Mouse (Mus musculus) erythroblast, adult 5-6 weeks (primary cell): ENCODE results near the gene Pla2g10. TPM values are rescaled to one million over a fixed set of nuclear protein-coding genes. Genes with fewer than 3 reads are reported as not detected.
"Not testable (repeated sequence)": the region's sequence is repeated elsewhere in the genome, so short reads cannot be mapped to it uniquely, and the experiment has no call there.

Source experiments
- ATAC-seq: replicated peaks from 2 replicates; pipeline ENCODE4 v1.8.0; 2016; ENCODE audit warnings: moderate number of reproducible peaks, mild to moderate bottlenecking, moderate TSS enrichment, inconsistent platforms; ENCODE audit not compliant: poor library complexity, low FRiP score, severe bottlenecking
- total RNA-seq, 2 experiments: library from RNA; stranded (forward) in 1 of 2; stranded (reverse) in 1 of 2; fragments of 150-400 nt in 1 of 2; fragments of 200-764, 138-1000 nt in 1 of 2; gene quantifications; 2 replicates each; pipeline versions ENCODE4 v1.2.3 to v1.2.4; 2015 to 2017; ENCODE audit warnings: low replicate concordance in 2 of 2

Gene Pla2g10
- total RNA-seq (2015; ENCODE audit: low replicate concordance) (not detected in 2 replicates), total RNA-seq (2017; ENCODE audit: low replicate concordance) (not detected in 2 replicates)

DNA sequence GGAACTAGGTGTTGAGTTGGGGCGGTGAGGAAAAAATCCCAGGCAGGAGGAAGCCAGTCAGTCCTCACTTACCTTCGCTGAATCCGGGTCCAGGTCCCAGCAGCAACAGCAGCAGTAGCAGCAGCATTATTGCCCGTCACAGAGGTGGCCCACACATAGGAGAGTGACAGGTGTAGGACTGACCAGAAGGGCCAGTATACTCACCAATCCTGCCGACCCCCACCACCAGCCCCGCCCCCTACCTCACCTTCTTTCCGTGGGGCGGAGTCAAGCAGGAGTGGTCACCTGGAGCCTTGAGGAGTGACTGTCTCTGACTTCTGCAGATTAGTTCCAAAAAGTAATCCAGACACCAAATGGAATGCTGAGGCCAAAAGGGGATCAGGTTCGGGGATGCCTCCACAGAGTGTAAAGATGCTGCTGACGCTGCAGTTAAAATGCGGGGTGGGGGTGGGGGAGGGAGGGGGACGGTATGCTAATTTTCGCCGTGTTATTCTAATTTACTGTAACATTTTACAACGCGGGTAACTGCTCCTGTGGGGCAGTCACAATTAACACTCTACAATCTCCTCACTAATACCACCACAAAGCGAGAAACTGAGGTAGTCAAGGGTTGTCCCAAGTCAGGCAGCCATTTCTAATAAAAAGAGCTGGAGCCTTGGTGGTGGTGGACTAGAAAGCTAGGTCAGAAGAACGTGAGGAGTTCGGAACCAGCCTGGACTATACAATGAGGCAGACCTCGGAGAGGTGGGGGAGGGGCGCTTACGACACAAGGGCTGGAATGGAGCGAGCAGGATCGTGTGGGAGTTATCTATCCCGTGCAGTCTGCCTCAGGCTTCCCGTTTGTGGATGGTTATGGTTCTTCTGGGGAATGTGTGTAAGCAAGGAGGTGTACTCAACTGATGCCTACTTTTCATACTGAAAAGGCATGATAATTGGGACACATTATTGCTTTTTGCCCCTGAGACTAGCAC, at the start of gene Pla2g10:
Pla2g10 (minus strand) TSS at position 699 of the 971 bp plus-strand sequence.
- no peak for ATAC-seq

DNA sequence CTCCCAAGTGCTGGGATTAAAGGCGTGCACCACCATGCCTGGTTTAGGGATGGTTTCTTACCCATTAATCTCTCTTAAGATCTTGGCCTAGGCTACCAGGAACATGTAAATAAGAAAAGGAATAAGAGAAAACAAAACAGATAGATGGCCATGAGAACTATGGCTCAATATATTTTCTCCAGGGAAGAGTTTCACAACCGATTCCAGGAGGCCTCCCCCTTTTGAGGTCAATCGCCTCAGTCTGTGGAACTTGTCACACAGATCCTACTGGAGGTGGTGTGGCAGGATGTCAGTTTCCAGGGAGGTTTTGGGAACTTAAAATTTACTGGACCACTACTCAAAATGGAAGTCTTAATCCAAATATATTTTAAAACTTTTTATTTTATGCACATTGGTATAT, 43.9 kb upstream of the Pla2g10 start:
- ATAC-seq: not testable (repeated sequence)

DNA sequence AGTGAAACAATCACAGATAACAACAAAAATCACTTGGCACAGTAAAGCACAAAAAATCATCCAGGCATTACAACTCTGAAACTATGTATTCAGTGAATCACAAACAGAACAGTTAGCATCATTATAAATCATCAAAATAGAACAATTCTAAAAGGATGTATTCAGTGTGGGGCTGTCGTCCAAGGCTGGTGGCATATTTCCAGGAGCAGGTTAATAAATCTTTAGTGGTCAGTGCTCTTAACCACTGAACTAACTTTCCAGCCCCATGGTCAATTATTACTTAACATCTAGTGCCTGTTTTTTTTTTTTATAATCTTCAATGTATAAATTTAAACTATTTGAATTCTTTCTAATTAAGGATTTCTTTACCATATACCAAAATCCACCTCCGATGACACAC, 43.2 kb upstream of the Pla2g10 start:
- not testable (repeated sequence) for ATAC-seq

DNA sequence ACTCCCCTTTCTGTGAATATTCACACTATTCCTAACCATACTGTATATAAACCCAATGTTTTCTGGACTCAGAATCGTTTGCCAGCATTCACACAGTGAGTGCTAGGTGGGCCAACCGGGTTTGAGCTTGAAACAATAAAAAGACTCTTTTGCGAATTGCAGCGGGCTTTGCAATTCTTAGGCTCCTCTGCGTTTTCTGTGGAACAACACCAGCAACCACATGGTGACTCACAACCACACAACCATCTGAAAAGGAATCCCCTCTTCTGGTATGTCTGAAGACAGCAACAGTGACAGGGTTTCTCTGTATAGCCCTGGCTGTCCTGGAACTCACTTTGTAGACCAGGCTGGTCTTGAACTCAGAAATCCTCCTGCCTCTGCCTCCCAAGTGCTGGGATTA, 41.3 kb upstream of the Pla2g10 start:
- ATAC-seq: not testable (repeated sequence)

DNA sequence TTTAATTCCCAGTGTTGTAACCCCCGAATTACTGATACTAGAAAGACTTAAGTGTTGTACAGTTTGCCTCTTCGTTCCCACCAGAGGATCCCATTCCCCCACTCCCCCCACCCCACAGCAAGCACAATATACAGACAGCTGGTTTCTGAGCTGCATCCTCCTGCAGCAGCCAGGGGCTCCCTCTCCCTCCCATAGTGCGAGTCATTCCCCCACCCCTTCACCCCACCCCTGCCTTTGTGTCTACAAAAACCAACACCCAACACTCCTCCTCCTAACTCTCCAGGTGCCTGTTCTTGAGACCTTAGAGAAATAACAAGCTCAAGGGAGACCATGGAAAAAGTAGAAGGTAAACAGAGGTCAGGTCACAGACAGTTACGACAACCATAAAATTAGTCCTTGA, 40.8 kb upstream of the Pla2g10 start:
- not testable (repeated sequence) for ATAC-seq

DNA sequence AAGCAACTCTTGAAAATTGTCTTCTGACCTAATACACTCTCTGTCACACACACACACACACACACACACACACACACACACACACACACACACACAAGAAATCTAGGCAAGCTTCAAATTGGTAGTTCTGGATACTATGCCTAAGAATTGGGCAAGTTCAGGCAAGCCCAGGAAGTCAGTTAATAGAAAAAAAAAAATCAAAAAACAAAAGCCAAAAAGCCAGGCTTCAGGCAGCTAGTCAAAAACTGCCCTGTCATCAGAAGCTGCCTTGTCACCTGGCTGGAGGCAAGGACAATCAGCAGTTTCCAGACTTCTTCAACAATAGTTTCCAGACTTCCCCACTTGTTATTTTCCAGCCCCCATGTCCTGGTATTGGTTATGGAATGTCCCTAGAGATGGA, 35.6 kb upstream of the Pla2g10 start:
- ATAC-seq: no peak

DNA sequence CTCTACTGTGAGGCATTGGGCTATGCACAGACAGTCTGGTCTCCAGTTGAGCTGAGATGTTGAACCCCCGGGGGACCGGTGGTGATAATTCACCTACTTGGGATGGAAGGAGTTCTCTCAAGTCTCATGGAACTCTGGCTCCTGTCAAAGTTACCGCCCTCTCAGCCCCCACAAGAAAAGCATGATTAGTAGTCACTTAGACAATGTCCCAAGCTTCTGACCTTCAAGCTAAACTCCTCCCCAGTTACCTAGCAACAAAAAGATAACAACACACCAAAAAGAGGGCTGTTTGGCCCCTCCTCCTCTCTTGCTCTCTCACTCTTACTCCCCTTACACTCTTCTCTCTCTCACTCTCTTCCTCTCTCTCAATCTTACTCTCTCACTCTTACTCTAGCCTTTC, 33.7 kb upstream of the Pla2g10 start:
- ATAC-seq: no peak

DNA sequence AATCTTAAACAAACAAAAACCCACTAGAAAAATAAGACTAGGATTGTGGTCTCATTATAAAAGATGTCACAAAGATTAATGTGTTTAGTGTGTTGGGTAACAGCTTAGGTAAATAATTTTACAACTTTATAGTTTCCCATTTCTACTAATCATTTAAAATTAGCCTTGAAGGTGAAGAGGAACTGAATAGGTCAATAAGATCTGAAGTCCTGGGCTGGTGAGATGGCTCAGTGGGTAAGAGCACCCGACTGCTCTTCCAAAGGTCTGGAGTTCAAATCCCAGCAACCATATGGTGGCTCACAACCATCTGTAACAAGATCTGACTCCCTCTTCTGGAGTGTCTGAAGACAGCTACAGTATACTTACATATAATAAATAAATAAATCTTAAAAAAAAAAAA, 32.0 kb upstream of the Pla2g10 start:
- ATAC-seq: not testable (repeated sequence)

DNA sequence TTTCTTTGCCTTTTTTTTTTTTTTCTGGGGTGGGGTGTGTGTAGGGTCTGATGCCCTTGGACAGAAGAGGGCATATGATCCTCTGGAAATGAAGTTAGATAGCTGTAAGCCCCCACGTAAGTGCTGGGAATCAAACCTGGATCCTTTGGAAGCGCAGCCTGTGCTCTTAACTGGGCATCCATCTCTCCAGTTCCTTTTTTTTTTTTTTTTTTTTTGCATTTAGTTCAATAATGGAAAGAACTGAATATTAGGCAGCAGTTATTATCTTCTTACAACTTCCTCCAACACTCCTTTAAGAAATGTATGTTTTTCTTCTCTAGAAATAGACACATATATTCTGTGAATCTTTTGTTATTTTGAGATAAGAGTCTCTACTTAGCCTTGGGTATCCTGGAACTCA, 27.0 kb upstream of the Pla2g10 start:
- no peak for ATAC-seq

DNA sequence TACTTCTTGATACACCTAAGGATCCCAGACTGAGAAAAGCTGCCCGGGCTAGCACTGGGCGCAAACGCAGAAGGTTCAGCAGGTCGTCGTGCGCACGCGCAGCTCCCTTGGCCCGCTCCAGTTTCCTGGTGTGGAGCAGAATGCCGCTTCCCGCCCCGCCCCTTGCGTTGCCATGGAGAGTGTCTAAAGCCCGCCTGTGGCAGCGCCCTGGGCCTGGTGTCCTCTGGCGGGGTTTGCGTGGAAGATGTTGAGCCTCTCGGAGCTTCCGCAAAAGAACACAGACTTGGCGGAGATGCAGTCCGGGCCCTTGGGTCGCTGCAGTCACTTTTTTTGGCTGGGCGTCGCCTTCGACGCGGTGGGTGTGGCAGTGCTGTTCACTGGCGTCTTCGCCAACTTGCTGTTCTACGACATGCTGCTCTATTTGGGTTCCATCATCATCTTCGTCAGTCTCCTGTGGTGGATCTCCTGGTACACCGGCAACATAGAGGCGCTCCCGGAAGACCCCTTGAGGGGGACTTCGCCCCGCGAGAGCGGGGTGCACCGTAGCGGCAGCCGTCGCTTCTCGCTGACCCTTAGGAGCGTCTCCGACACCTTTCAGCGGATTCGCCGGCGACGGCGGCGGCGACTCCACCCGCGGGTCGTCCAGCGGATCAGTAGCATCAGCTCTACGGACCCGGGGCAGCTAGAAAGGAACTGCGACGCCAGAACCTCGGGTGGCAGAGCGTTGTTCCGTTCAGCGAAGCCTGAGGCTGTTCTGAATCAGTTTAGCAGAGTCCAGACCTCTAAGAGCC, 23.8 kb upstream of the Pla2g10 start:
- peak; percentile 95 for ATAC-seq

DNA sequence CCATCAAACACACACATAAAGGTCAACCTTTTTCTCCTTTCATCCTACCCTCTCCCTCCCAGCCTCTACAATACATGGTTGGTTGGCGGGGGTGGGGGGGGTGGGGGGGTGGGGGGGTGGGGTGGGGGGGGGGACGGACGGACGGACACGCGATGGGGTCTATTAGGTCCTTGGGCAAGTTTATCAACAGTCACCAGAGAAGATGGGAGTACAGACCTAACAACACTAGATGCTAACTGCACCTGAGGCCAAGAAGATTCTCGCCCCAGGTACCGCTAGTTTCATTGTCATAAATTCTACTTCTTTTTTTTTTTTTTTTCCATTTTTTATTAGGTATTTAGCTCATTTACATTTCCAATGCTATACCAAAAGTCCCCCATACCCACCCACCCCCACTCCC, 23.2 kb upstream of the Pla2g10 start:
- ATAC-seq: no peak

DNA sequence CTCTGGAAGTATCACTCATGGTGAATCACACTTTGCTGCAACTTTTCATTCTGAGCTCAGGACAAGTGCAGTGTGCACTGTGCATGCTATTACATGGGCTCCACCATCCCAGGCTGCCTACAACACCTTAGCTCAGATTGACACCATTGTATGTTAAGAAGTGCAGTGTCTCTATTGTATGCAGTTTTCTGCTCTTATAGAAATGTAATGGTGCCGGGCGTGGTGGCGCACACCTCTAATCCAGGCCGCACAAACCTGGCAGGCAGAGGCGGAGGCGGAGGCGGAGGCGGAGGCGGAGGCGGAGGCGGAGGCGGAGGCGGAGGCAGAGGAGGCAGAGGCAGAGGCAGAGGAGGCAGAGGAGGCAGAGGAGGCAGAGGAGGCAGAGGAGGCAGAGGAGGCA, 19.8 kb upstream of the Pla2g10 start:
- no peak for ATAC-seq

DNA sequence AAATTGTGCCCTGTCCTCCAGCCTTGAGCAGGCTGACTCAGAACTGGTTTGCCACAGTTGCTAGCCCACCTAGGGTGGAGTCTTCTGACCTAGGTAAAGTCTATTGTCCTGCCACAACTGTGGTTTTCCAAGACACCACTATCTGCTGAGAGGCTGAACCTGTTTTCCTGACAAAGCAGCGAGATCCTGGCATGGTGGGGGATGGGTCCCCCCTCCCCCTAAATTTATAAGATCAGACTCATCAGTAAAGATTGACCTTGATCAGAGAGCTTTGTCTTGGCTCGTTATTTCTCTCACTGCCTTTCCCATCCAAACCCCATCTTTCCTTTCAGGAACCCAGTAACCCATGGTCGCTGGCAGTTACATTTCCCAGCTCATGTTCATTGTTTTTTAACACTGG, 19.2 kb upstream of the Pla2g10 start:
- no peak for ATAC-seq

DNA sequence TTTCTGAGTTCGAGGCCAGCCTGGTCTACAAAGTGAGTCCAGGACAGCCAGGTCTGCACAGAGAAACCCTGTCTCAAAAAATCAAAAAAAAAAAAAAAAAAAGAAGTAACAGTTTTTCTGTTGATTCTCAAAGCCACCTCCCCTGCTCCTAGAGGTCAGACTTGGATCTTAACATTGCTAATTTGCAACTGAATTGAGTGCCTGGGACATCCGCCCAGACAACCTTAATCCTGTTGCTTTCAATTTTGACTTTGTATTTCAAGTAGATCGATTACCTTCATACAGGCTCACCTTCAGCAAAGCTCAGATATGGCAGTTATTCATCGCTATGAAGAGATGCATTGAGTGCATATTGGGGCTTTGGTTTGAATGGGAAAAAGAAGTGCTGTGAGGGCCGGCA, 18.5 kb upstream of the Pla2g10 start:
- ATAC-seq: no peak

DNA sequence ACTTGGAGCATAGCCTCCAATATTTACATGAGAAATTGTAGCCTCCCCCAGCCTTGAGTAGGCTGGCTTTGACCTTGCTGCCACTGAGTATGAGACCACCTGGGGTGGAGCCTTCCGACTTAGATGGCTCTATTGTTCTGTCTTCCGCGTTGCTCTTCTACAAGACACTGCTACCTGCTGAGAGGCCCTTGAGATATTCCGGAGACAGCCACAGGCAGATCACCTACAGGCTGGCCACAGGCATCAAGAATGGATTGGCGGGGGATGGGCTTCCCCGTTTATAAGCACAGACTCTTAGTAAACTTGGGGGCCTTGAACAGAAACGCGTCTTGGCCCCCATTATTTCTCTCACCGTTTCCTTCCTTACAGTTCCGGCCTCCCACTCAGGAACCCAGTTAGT, 18.0 kb upstream of the Pla2g10 start:
- ATAC-seq: not testable (repeated sequence)

DNA sequence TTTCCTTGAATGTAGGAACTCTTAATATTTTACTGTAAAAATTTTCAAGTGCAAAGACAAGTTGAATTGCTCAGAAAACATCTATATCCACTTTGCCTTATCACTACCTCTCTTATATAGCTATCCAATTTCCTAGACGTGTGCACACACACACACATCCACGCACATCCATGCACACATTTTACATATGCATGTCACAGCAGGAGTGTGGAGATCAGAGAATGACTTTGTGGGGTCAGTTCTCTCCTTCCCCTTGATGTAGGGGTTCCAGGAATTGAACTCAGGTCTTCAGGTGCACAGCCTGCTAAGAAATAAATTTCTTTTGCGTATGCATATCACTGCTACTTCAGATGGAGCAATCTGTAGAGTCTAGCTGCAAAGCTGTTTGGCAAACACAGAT, 17.3 kb upstream of the Pla2g10 start:
- no peak for ATAC-seq

DNA sequence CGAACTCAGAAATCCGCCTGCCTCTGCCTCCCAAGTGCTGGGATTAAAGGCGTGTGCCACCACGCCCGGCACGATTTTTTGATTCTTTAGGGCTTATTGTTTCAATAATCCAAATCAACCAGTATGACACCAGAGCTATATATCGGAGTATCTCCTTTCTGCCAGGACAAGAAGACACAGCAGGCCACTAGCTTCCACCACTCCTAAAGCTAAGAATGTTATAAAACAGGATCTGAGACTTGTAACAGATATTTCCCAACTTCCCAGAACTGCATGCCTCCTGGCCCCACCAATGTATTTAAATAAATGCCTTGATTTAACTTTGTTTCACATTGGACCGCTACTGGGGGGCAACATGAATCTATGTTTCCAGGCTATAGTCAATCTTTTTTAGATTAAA, 16.9 kb upstream of the Pla2g10 start:
- ATAC-seq: no peak

DNA sequence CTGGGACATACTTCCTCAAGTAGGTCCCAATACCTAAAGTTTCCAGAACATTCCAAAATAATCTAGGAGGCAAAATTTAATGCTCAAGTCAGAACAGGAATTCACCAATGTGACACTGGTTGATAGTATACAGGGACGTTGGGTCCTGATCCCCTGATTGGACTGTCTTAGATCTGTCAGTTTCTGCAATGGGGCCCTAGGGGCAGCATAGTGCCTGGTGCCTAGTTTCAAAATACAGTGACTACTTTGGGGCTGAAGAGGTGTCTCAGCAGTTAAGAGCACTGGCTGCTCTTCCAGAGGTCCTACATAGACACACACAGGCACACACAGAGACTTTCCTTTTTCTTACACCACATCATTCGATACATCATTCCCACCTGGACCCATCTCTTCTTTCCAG, 10.1 kb upstream of the Pla2g10 start:
- no peak for ATAC-seq

DNA sequence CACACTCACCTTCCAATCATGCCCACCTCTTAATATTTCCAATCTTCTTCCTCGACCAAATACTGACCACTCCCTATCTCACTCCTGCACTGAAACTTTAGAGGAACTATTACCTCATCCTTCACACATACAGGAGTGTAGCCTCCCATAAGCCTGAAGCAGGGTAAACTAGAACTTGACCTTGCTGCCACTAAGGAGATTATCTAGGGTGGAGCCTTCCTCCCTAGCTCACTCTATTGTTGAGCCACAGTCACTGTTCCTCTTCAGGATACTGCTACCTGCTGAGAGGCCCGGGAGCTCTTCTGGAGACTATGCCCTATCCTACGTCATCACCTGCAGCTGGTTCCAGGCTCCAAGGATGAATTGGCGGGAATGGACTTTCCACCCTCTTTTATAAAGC, 8.3 kb upstream of the Pla2g10 start:
- not testable (repeated sequence) for ATAC-seq

DNA sequence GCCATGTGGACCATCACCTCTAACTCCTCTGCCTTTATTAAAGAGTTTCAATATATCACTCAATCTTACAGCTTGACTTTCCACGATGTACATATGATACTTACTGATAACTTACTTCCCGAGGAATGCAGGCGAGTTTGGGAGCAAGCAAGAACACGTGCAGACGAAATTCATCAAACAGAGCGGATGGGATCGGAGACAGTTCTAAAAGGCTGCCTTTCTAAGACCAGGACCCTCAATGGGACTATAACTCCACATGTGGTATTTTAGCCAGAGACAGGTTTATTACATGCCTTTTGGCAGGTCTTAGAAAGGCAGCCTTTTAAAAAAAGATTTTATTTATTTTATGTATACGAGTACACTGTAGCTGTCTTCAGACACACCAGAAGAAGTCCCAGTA, 5.2 kb upstream of the Pla2g10 start:
- ATAC-seq: no peak
